Mouse (Mus musculus): Measurements from ENCODE around the gene Ctnnd2.

Ctnnd2 gene

GRCm38 (mm10) chr15:30986890-30987289 is 814.5 kb downstream of the Ctnnd2 start:
- no peak for DNase-seq (ENCODE audit: extremely low spot score)

GRCm38 (mm10) chr15:30990421-30991252 is 818.2 kb downstream of the Ctnnd2 start:
- no peak for DNase-seq (ENCODE audit: extremely low spot score)

- no peak for DNase-seq (ENCODE audit: extremely low spot score)
Observed at GRCm38 (mm10) chr15:30992357-30992756, 820.0 kb downstream of the Ctnnd2 start.

- DNase-seq (ENCODE audit: extremely low spot score): no peak
Observed at GRCm38 (mm10) chr15:30992901-30993300, 820.5 kb downstream of the Ctnnd2 start.

- DNase-seq (ENCODE audit: extremely low spot score): no peak
Observed at GRCm38 (mm10) chr15:30995346-30995745, 823.0 kb downstream of the Ctnnd2 start.

- DNase-seq (ENCODE audit: extremely low spot score): no peak
Observed at GRCm38 (mm10) chr15:31004468-31004867, 832.1 kb downstream of the Ctnnd2 start.

GRCm38 (mm10) chr15:31004976-31005375 is 832.6 kb downstream of the Ctnnd2 start:
- DNase-seq (ENCODE audit: extremely low spot score): no peak

- DNase-seq (ENCODE audit: extremely low spot score): no peak
Observed at GRCm38 (mm10) chr15:31006050-31006824, 833.8 kb downstream of the Ctnnd2 start.

- DNase-seq (ENCODE audit: extremely low spot score): no peak
Observed at GRCm38 (mm10) chr15:31006825-31007157, 834.4 kb downstream of the Ctnnd2 start.

- DNase-seq (ENCODE audit: extremely low spot score): no peak
Observed at GRCm38 (mm10) chr15:31008594-31008993, 836.2 kb downstream of the Ctnnd2 start.

- no peak for DNase-seq (ENCODE audit: extremely low spot score)
Observed at GRCm38 (mm10) chr15:31020769-31021168, 848.4 kb downstream of the Ctnnd2 start.

GRCm38 (mm10) chr15:31022012-31022411 is 849.6 kb downstream of the Ctnnd2 start:
- no peak for DNase-seq (ENCODE audit: extremely low spot score)

- no peak for DNase-seq (ENCODE audit: extremely low spot score)
Observed at GRCm38 (mm10) chr15:31022497-31022896, 850.1 kb downstream of the Ctnnd2 start.

- no peak for DNase-seq (ENCODE audit: extremely low spot score)
Observed at GRCm38 (mm10) chr15:31023766-31024165, 851.4 kb downstream of the Ctnnd2 start.

- DNase-seq (ENCODE audit: extremely low spot score): no peak
Observed at GRCm38 (mm10) chr15:31027448-31028230, 855.2 kb downstream of the Ctnnd2 start.

- DNase-seq (ENCODE audit: extremely low spot score): no peak
Observed at GRCm38 (mm10) chr15:31044983-31045382, 872.6 kb downstream of the Ctnnd2 start.

- DNase-seq (ENCODE audit: extremely low spot score): no peak
Observed at GRCm38 (mm10) chr15:31051496-31051895, 879.1 kb downstream of the Ctnnd2 start.

GRCm38 (mm10) chr15:31056145-31056544 is 883.8 kb downstream of the Ctnnd2 start:
- no peak for DNase-seq (ENCODE audit: extremely low spot score)

- no peak for DNase-seq (ENCODE audit: extremely low spot score)
Observed at GRCm38 (mm10) chr15:31058315-31058714, 885.9 kb downstream of the Ctnnd2 start.

- no peak for DNase-seq (ENCODE audit: extremely low spot score)
Observed at GRCm38 (mm10) chr15:31063734-31064133, 891.3 kb downstream of the Ctnnd2 start.

- no peak for DNase-seq (ENCODE audit: extremely low spot score)
Observed at GRCm38 (mm10) chr15:31068127-31068526, 895.7 kb downstream of the Ctnnd2 start.

GRCm38 (mm10) chr15:31070311-31070710 is 897.9 kb downstream of the Ctnnd2 start:
- no peak for DNase-seq (ENCODE audit: extremely low spot score)

All from embryo, embryonic 9.5 days (tissue).